Mouse (Mus musculus): ENCODE results near the gene Arhgef25. TPM values are rescaled to one million over a fixed set of nuclear protein-coding genes. Genes with fewer than 3 reads are reported as not detected.
A peak's percentile ranks its signal among the peaks of the same experiment; 100 is the strongest.
"Not testable (repeated sequence)": the region's sequence is repeated elsewhere in the genome, so short reads cannot be mapped to it uniquely, and the experiment has no call there.

The Arhgef25 gene
- polyA plus RNA-seq, 1 experiment: 36.7 TPM

GRCm38 (mm10) chr10:127197104-127197503 is 7.2 kb upstream of the Arhgef25 start:
- 87% methylated on average over 8 of the region's 8 CpGs for WGBS
- H3K4me1 ChIP-seq (ENCODE audit: control insufficient read depth, insufficient read depth, low read length): peaks cover 6% of the 10 kb centered on the region
- no peak overlapping the region for H3K4me3 ChIP-seq (replicated peaks; ENCODE audit: extremely low read depth, low read depth, low read length)
- TF ChIP-seq POLR2A (IDR thresholded peaks at IDR 0.05; ENCODE audit: borderline replicate concordance, extremely low read depth, low read depth, low read length) (0 out of 2 replicates have a peak, but pooled peaks have one; percentile 2), CTCF (IDR thresholded peaks at IDR 0.05; ENCODE audit: insufficient read depth, low read length) (no peak)
- no peak for DNase-seq

GRCm38 (mm10) chr10:127196392-127196791 is 6.5 kb upstream of the Arhgef25 start:
- Histone ChIP-seq H3K4me3 (replicated peaks; ENCODE audit: extremely low read depth, low read depth, low read length) (peak overlapping the region; percentile 25), H3K4me1 (ENCODE audit: control insufficient read depth, insufficient read depth, low read length) (peaks cover 6% of the 10 kb centered on the region)
- 10% methylated on average over 5 of the region's 5 CpGs for WGBS
- no peak; the same call in 1 of the 2 replicates for TF ChIP-seq POLR2A (IDR thresholded peaks at IDR 0.05; ENCODE audit: borderline replicate concordance, extremely low read depth, low read depth, low read length)
- TF ChIP-seq CTCF (IDR thresholded peaks at IDR 0.05; ENCODE audit: insufficient read depth, low read length): no peak
- DNase-seq: peak; percentile 38

GRCm38 (mm10) chr10:127195328-127196129 is 5.6 kb upstream of the Arhgef25 start, which contains the start of gene Dtx3:
Gene Dtx3 (minus strand): TSS chr10:127195728.
- Histone ChIP-seq H3K4me1 (ENCODE audit: control insufficient read depth, insufficient read depth, low read length) (peaks cover 6% of the 10 kb centered on the region), H3K4me3 (replicated peaks; ENCODE audit: extremely low read depth, low read depth, low read length) (peak within 1 kb of the TSS; percentile 80)
- DNase-seq: peak; percentile 45
- TF ChIP-seq CTCF (IDR thresholded peaks at IDR 0.05; ENCODE audit: insufficient read depth, low read length): no peak
- peak; percentile 28; the same call in 1 of the 2 replicates for TF ChIP-seq POLR2A (IDR thresholded peaks at IDR 0.05; ENCODE audit: borderline replicate concordance, extremely low read depth, low read depth, low read length)
- WGBS: under 1% methylated on average over 47 of the region's 47 CpGs

- 7% methylated on average over 22 of the region's 22 CpGs for WGBS
- Histone ChIP-seq H3K4me3 (replicated peaks; ENCODE audit: extremely low read depth, low read depth, low read length) (peak overlapping the region; percentile 80), H3K4me1 (ENCODE audit: control insufficient read depth, insufficient read depth, low read length) (peaks cover 6% of the 10 kb centered on the region)
- peak; percentile 73 for DNase-seq
- no peak for TF ChIP-seq CTCF (IDR thresholded peaks at IDR 0.05; ENCODE audit: insufficient read depth, low read length)
- peak; percentile 58; the same call in 1 of the 2 replicates for TF ChIP-seq POLR2A (IDR thresholded peaks at IDR 0.05; ENCODE audit: borderline replicate concordance, extremely low read depth, low read depth, low read length)
These were observed 4.8 kb upstream of the Arhgef25 start for GRCm38 (mm10) chr10:127194428-127195327.

GRCm38 (mm10) chr10:127193011-127193410 is 3.1 kb upstream of the Arhgef25 start:
- 93% methylated on average over 9 of the region's 9 CpGs for WGBS
- no peak for TF ChIP-seq POLR2A (IDR thresholded peaks at IDR 0.05; ENCODE audit: borderline replicate concordance, extremely low read depth, low read depth, low read length)
- no peak for TF ChIP-seq CTCF (IDR thresholded peaks at IDR 0.05; ENCODE audit: insufficient read depth, low read length)
- peaks cover 6% of the 10 kb centered on the region for H3K4me1 ChIP-seq (ENCODE audit: control insufficient read depth, insufficient read depth, low read length)
- H3K4me3 ChIP-seq (replicated peaks; ENCODE audit: extremely low read depth, low read depth, low read length): no peak overlapping the region
- no peak for DNase-seq

- 78% methylated on average over 1 of the region's 1 CpGs for WGBS
- not testable (repeated sequence) for H3K4me3 ChIP-seq (replicated peaks; ENCODE audit: extremely low read depth, low read depth, low read length); DNase-seq; H3K4me1 ChIP-seq (ENCODE audit: control insufficient read depth, insufficient read depth, low read length)
These were observed 2.1 kb upstream of the Arhgef25 start for GRCm38 (mm10) chr10:127192057-127192328.

- WGBS: 73% methylated on average over 19 of the region's 19 CpGs
These were observed 1.5 kb upstream of the Arhgef25 start for GRCm38 (mm10) chr10:127191191-127192056.

GRCm38 (mm10) chr10:127190398-127191190 is 711 bp upstream of the Arhgef25 start:
- 65% methylated on average over 14 of the region's 14 CpGs for WGBS
- no peak for DNase-seq
- Histone ChIP-seq H3K4me3 (replicated peaks; ENCODE audit: extremely low read depth, low read depth, low read length) (no peak overlapping the region), H3K4me1 (ENCODE audit: control insufficient read depth, insufficient read depth, low read length) (peaks cover 3% of the 10 kb centered on the region)
- TF ChIP-seq POLR2A (IDR thresholded peaks at IDR 0.05; ENCODE audit: borderline replicate concordance, extremely low read depth, low read depth, low read length) (no peak), CTCF (IDR thresholded peaks at IDR 0.05; ENCODE audit: insufficient read depth, low read length) (no peak)

More at GRCm38 (mm10) chr10:127191191-127192056, 1.5 kb upstream of the Arhgef25 start:
- no peak for TF ChIP-seq POLR2A (IDR thresholded peaks at IDR 0.05; ENCODE audit: borderline replicate concordance, extremely low read depth, low read depth, low read length)
- DNase-seq: no peak
- Histone ChIP-seq H3K4me1 (ENCODE audit: control insufficient read depth, insufficient read depth, low read length) (peaks cover 3% of the 10 kb centered on the region), H3K4me3 (replicated peaks; ENCODE audit: extremely low read depth, low read depth, low read length) (no peak overlapping the region)
